ENCODE assay signal across 9 mouse cellular contexts in the genomic region with DNA sequence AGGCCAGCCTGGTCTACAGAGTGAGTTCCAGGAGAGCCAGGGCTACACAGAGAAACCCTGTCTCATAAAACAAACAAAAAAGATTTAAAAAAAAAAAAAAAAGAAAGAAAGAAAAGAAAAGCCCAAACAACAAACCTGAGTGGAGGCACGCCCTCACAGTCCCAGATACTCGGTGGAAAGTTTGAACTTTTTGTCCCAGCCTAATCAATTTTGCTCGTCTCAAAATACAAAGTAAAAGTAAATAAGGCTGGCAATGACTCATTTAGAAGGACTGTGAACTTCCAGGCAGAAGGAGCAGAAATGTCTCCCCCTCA. TPM values are rescaled to one million over a fixed set of nuclear protein-coding genes. Genes with fewer than 3 reads are reported as not detected.
DNase-seq lines count a peak whose midpoint lies in the region; ATAC-seq lines count a peak whose summit lies in the region.
"Had no signal": no experiment of that assay in that cellular context is flagged by ENCODE, and none has a peak within 500 bp of the region (broad histone marks: within the 10 kb centered on the region; RNA-seq: fewer than 3 reads in every experiment).

No protein-coding gene starts in this region.

- 0 out of 2 replicates have a peak, but pooled peaks cover under 1% of the 10 kb centered on the region for H3K27me3 ChIP-seq in erythroblast, embryonic 14.5 days (ENCODE audit: control insufficient read depth)
- no peaks in the 10 kb centered on the region for H3K27me3 ChIP-seq in neural tube, embryonic 11.5 days (ENCODE audit: control insufficient read depth, insufficient read depth, low read length)
- H3K27me3 ChIP-seq in limb, embryonic 15.5 days, result no peaks in the 10 kb centered on the region

- no peak for ATAC-seq in erythroblast, adult 5-6 weeks (replicated peaks; ENCODE audit: low FRiP score, poor library complexity, severe bottlenecking)
- ATAC-seq in neural tube, embryonic 11.5 days (ENCODE audit: insufficient read depth, low FRiP score, low TSS enrichment), result no peak
- no peak for ATAC-seq in limb, embryonic 15.5 days (ENCODE audit: insufficient number of reproducible peaks, low FRiP score, low TSS enrichment, low read depth)
- ATAC-seq in monocyte, adult 5-6 weeks (replicated peaks; ENCODE audit: insufficient number of reproducible peaks, low FRiP score, low TSS enrichment, poor library complexity, severe bottlenecking), result no peak

- H3K4me3 ChIP-seq in erythroblast, embryonic 14.5 days (replicated peaks), result peak overlapping the region; percentile 81
- H3K4me3 ChIP-seq in neural tube, embryonic 11.5 days (ENCODE audit: low read depth, low read length), result peak overlapping the region; percentile 58
- peak overlapping the region; percentile 66 for H3K4me3 ChIP-seq in limb, embryonic 15.5 days

- peak overlapping the region; percentile 96 for H3K4me2 ChIP-seq in neural tube, embryonic 11.5 days (ENCODE audit: low read depth)
- peak overlapping the region; percentile 95 for H3K4me2 ChIP-seq in limb, embryonic 15.5 days

- 58% methylated on average over 3 of the region's 3 CpGs for WGBS in neural tube, embryonic 11.5 days
- 50% methylated on average over 3 of the region's 3 CpGs for WGBS in limb, embryonic 15.5 days

- no peak for DNase-seq in neural tube, embryonic 11.5 days (ENCODE audit: low spot score)
- no peak for DNase-seq in neural tube, embryonic 10.5 days (ENCODE audit: extremely low spot score, low spot score)
- DNase-seq in layer of hippocampus, postnatal 25 days (ENCODE audit: extremely low spot score in 1 of 2, low spot score in 1 of 2), result no peak
- no peak for DNase-seq in gastrocnemius, postnatal 25 days
- DNase-seq: thymus, postnatal 25 days had no signal

- peak overlapping the region; percentile 72; the same call in 1 of the 2 replicates for H3K9ac ChIP-seq in neural tube, embryonic 11.5 days (ENCODE audit: low read length)
- H3K9ac ChIP-seq in limb, embryonic 15.5 days, result no peak overlapping the region

- peaks cover 35% of the 10 kb centered on the region for H3K36me3 ChIP-seq in erythroblast, embryonic 14.5 days (ENCODE audit: control insufficient read depth)
- H3K36me3 ChIP-seq in neural tube, embryonic 11.5 days (ENCODE audit: control insufficient read depth, insufficient read depth, low read length), result peaks cover 6% of the 10 kb centered on the region
- H3K36me3 ChIP-seq in limb, embryonic 15.5 days, result peaks cover 17% of the 10 kb centered on the region; the same call in 1 of the 2 replicates

- peaks cover 52% of the 10 kb centered on the region for H3K4me1 ChIP-seq in erythroblast, embryonic 14.5 days (ENCODE audit: control insufficient read depth)
- H3K4me1 ChIP-seq in neural tube, embryonic 11.5 days (ENCODE audit: control insufficient read depth, insufficient read depth, low read length), result peaks cover 5% of the 10 kb centered on the region; the same call in 1 of the 2 replicates
- peaks cover 23% of the 10 kb centered on the region; the same call in 1 of the 2 replicates for H3K4me1 ChIP-seq in limb, embryonic 15.5 days

- H3K27ac ChIP-seq in neural tube, embryonic 11.5 days (ENCODE audit: low read depth, low read length), result no peak overlapping the region; the same call in 1 of the 2 replicates
- no peak overlapping the region for H3K27ac ChIP-seq in limb, embryonic 15.5 days

- no peaks in the 10 kb centered on the region for H3K9me3 ChIP-seq in erythroblast, embryonic 14.5 days (ENCODE audit: control insufficient read depth, low read length)
- H3K9me3 ChIP-seq in neural tube, embryonic 11.5 days (ENCODE audit: control insufficient read depth, low read length), result no peaks in the 10 kb centered on the region
- no peaks in the 10 kb centered on the region for H3K9me3 ChIP-seq in limb, embryonic 15.5 days

RNA-seq across cellular contexts. Expression of gene Fbxo6, which starts 1.0 kb away (rescaled TPM):
- 2.6 and 2.7 TPM in 2 replicates for polyA plus RNA-seq in erythroblast, embryonic 14.5 days (2012)
- 2.7 and 3.3 TPM in 2 replicates for total RNA-seq in erythroblast, adult 5-6 weeks (2015; ENCODE audit: low replicate concordance)
- total RNA-seq in erythroblast, adult 5-6 weeks (2017; ENCODE audit: low replicate concordance), result 1.3 and 2.8 TPM in 2 replicates
- 11.7 and 13.9 TPM in 2 replicates for polyA plus RNA-seq in neural tube, embryonic 11.5 days (2014; fragmentation: Nextera tagmentation; extraction: Ambion mirVana)
- 18.0 and 20.8 TPM in 2 replicates for polyA plus RNA-seq in limb, embryonic 15.5 days (2015; fragmentation: Nextera tagmentation; extraction: Ambion mirVana)
- total RNA-seq in monocyte, adult 5-6 weeks (2017), result 12.7 to 17.3 TPM (median 13.8 TPM) in 3 replicates
- total RNA-seq in layer of hippocampus, postnatal 25 days (2021), result 10 to 100 TPM; 27.9 to 28.7 TPM
- 10 to 100 TPM; 28.8 to 29.8 TPM for total RNA-seq in gastrocnemius, postnatal 25 days (2021)

RNA-seq across cellular contexts. Expression of gene Fbxo44, which starts 9.4 kb away (rescaled TPM):
- polyA plus RNA-seq in erythroblast, embryonic 14.5 days (2012), result 0.08 and 0.09 TPM in 2 replicates
- total RNA-seq in erythroblast, adult 5-6 weeks (2015; ENCODE audit: low replicate concordance), result not detected in 2 replicates
- 0.43 TPM in 1 of 2 replicates, not detected in the other for total RNA-seq in erythroblast, adult 5-6 weeks (2017; ENCODE audit: low replicate concordance)
- 59.6 and 60.8 TPM in 2 replicates for polyA plus RNA-seq in neural tube, embryonic 11.5 days (2014; fragmentation: Nextera tagmentation; extraction: Ambion mirVana)
- polyA plus RNA-seq in limb, embryonic 15.5 days (2015; fragmentation: Nextera tagmentation; extraction: Ambion mirVana), result 5.2 and 6.5 TPM in 2 replicates
- 1.5 to 3.5 TPM (median 2.6 TPM) in 3 replicates for total RNA-seq in monocyte, adult 5-6 weeks (2017)
- 100 to 1,000 TPM; 127 TPM for total RNA-seq in layer of hippocampus, postnatal 25 days (2021)
- 1 to 10 TPM; 6.4 to 7.1 TPM for total RNA-seq in gastrocnemius, postnatal 25 days (2021)

RNA-seq across cellular contexts. Expression of gene Fbxo2, which starts 9.5 kb away (rescaled TPM):
- not detected in 2 replicates for polyA plus RNA-seq in erythroblast, embryonic 14.5 days (2012)
- total RNA-seq in erythroblast, adult 5-6 weeks (2015; ENCODE audit: low replicate concordance), result not detected in 2 replicates
- total RNA-seq in erythroblast, adult 5-6 weeks (2017; ENCODE audit: low replicate concordance), result not detected in 2 replicates
- 1.3 and 2.8 TPM in 2 replicates for polyA plus RNA-seq in neural tube, embryonic 11.5 days (2014; fragmentation: Nextera tagmentation; extraction: Ambion mirVana)
- 4.2 and 4.5 TPM in 2 replicates for polyA plus RNA-seq in limb, embryonic 15.5 days (2015; fragmentation: Nextera tagmentation; extraction: Ambion mirVana)
- not detected in 3 replicates for total RNA-seq in monocyte, adult 5-6 weeks (2017)
- total RNA-seq in layer of hippocampus, postnatal 25 days (2021), result 100 to 1,000 TPM in 1 of 2 experiments, 10 to 100 TPM in 1; 97.4 to 116 TPM
- under 1 TPM in 1 of 2 experiments, not detected in 1; 0.28 TPM for total RNA-seq in gastrocnemius, postnatal 25 days (2021)

RNA-seq across cellular contexts. Expression of gene Draxin, which starts 20.4 kb away (rescaled TPM):
- polyA plus RNA-seq in erythroblast, embryonic 14.5 days (2012), result 0.01 TPM in 1 of 2 replicates, not detected in the other
- total RNA-seq in erythroblast, adult 5-6 weeks (2015; ENCODE audit: low replicate concordance), result 0.42 TPM in 1 of 2 replicates, not detected in the other
- total RNA-seq in erythroblast, adult 5-6 weeks (2017; ENCODE audit: low replicate concordance), result 0.84 TPM in 1 of 2 replicates, not detected in the other
- 9.8 and 10.5 TPM in 2 replicates for polyA plus RNA-seq in neural tube, embryonic 11.5 days (2014; fragmentation: Nextera tagmentation; extraction: Ambion mirVana)
- 0.22 and 0.29 TPM in 2 replicates for polyA plus RNA-seq in limb, embryonic 15.5 days (2015; fragmentation: Nextera tagmentation; extraction: Ambion mirVana)
- total RNA-seq in monocyte, adult 5-6 weeks (2017), result 0.29 to 3.1 TPM in 2 of 3 replicates, not detected in the other
- 1 to 10 TPM; 2.3 TPM for total RNA-seq in layer of hippocampus, postnatal 25 days (2021)
- total RNA-seq in gastrocnemius, postnatal 25 days (2021), result not detected

RNA-seq across cellular contexts. Expression of gene Mad2l2, which starts 20.7 kb away (rescaled TPM):
- polyA plus RNA-seq in erythroblast, embryonic 14.5 days (2012), result 2.9 and 3.8 TPM in 2 replicates
- 7.3 and 8.6 TPM in 2 replicates for total RNA-seq in erythroblast, adult 5-6 weeks (2015; ENCODE audit: low replicate concordance)
- 3.4 and 7.1 TPM in 2 replicates for total RNA-seq in erythroblast, adult 5-6 weeks (2017; ENCODE audit: low replicate concordance)
- polyA plus RNA-seq in neural tube, embryonic 11.5 days (2014; fragmentation: Nextera tagmentation; extraction: Ambion mirVana), result 71.7 and 78.3 TPM in 2 replicates
- polyA plus RNA-seq in limb, embryonic 15.5 days (2015; fragmentation: Nextera tagmentation; extraction: Ambion mirVana), result 47.7 and 48.4 TPM in 2 replicates
- 1.5 to 7.6 TPM (median 6.4 TPM) in 3 replicates for total RNA-seq in monocyte, adult 5-6 weeks (2017)
- total RNA-seq in layer of hippocampus, postnatal 25 days (2021), result 10 to 100 TPM; 15.0 to 16.5 TPM
- 10 to 100 TPM; 10.2 to 11.0 TPM for total RNA-seq in gastrocnemius, postnatal 25 days (2021)

Comparison
In these comparisons a context has a peak if more than half of its experiments do, and no peak if none do; other contexts are left out.
1. RNA of gene Fbxo44, which starts 9.4 kb away (total RNA-seq): 127 TPM in layer of hippocampus, postnatal 25 days; 6.4 to 7.1 TPM in gastrocnemius, postnatal 25 days, 1.5 to 3.5 TPM in monocyte, adult 5-6 weeks and 0.43 TPM in erythroblast, adult 5-6 weeks; every median in the first group is over 10 times any median in the second.
2. RNA of gene Fbxo2, which starts 9.5 kb away (total RNA-seq): 97.4 to 116 TPM in layer of hippocampus, postnatal 25 days; 0.28 TPM in gastrocnemius, postnatal 25 days, not detected in erythroblast, adult 5-6 weeks and not detected in monocyte, adult 5-6 weeks; every median in the first group is over 10 times any median in the second.
3. Peak in every context shown above with its lines, with median percentiles within 50 percentile points of each other: H3K4me3 ChIP-seq.